Mouse (Mus musculus) heart, adult 2 months (tissue): Measurements from ENCODE around the gene 1810062G17Rik. TPM values are rescaled to one million over a fixed set of nuclear protein-coding genes. Genes with fewer than 3 reads are reported as not detected.

ENCODE experiments used
- DNase-seq, 2 experiments: peaks; one replicate each; pipeline ENCODE4 v3.0.0; 2021
- H3K27ac ChIP-seq: fragments of 200-600 bp; 2 replicates; pipeline ENCODE4 v1.8.1; 2022
- H3K27me3 ChIP-seq: fragments of 200-500 bp; 2 replicates; pipeline ENCODE4 v1.6.1; 2012; ENCODE audit warnings: mild to moderate bottlenecking, low read length, inconsistent platforms, mixed read lengths; ENCODE audit not compliant: control insufficient read depth, insufficient read depth
- H3K36me3 ChIP-seq: fragments of 200-500 bp; 2 replicates; pipeline ENCODE4 v1.6.1; 2012; ENCODE audit warnings: low read length, inconsistent platforms; ENCODE audit not compliant: control insufficient read depth, insufficient read depth
- H3K4me1 ChIP-seq: fragments of 200-500 bp; 2 replicates; pipeline ENCODE4 v1.6.1; 2011; ENCODE audit warnings: low read length; ENCODE audit not compliant: control insufficient read depth, insufficient read depth
- H3K4me3 ChIP-seq: fragments of 200-600 bp; 2 replicates; pipeline ENCODE4 v1.8.1; 2022
- H3K79me2 ChIP-seq: fragments of 200-500 bp; replicated peaks from 2 replicates; pipeline ENCODE4 v1.6.1; 2012; ENCODE audit warnings: mild to moderate bottlenecking, inconsistent platforms, low read length, moderate library complexity, mixed read lengths; ENCODE audit not compliant: control insufficient read depth, insufficient read depth
- H3K9ac ChIP-seq: fragments of 200-500 bp; 2 replicates; pipeline ENCODE4 v1.6.1; 2012; ENCODE audit warnings: low read depth, mild to moderate bottlenecking, control low read depth, inconsistent platforms, low read length, mixed read lengths
- CTCF ChIP-seq: fragments of 200-600 bp; IDR thresholded peaks from 2 replicates; pipeline ENCODE4 v1.8.1; 2022; ENCODE audit warnings: antibody characterized with exemption, mild to moderate bottlenecking, moderate library complexity
- EP300 ChIP-seq: fragments of 200-500 bp; IDR thresholded peaks from 2 replicates; pipeline ENCODE4 v1.6.1; 2011; ENCODE audit warnings: low read depth, low read length, control low read depth; ENCODE audit not compliant: insufficient read depth
- POLR2A ChIP-seq: fragments of 200-500 bp; IDR thresholded peaks from 2 replicates; pipeline ENCODE4 v1.6.1; 2011; ENCODE audit warnings: mild to moderate bottlenecking, low read depth, low read length, control low read depth; ENCODE audit not compliant: insufficient read depth
- WGBS: fragments of 180-500 bp; shearing (Covaris S2); methylation state at CpG from one replicate; pipeline ENCODE4 v1.1.7; 2018; 5-methylcytosine and 5-hydroxymethylcytosine counted together
- intact Hi-C: fragments of 180-260 bp; cut with DNase I; formaldehyde crosslinking; loops from one replicate; pipeline ENCODE4 v1.15.1; 2025
- microRNA-seq, 2 experiments: library from miRNA; unstranded; fragments of <30 nt; microRNA quantifications; one replicate each; pipeline ENCODE4 v1.2.0; 2021
- polyA plus RNA-seq: library from polyadenylated mRNA; depleted of rRNA; stranded (reverse); fragments of >200 nt; gene quantifications from 2 replicates; pipeline ENCODE4 v1.2.3, GENCODE M21; 2012; rRNA removed
- total RNA-seq, 2 experiments: library from RNA; stranded (reverse); gene quantifications; 2 replicates each; pipeline ENCODE4 v1.2.3; 2021

1810062G17Rik gene
- total and polyA plus RNA-seq, 3 experiments, result 0.96 TPM; not detected in 2

GRCm38 (mm10) chr3:36521073-36522060, 45.6 kb downstream of the 1810062G17Rik start, which contains the start of gene Gm11549:
Gm11549 (minus strand) TSS chr3:36521813.
- intact Hi-C loops, result no loop called here
- H3K9ac ChIP-seq, result no peak within 1 kb of the TSS
- H3K79me2 ChIP-seq, result no peaks in the 10 kb centered on the region
- WGBS, result 3% methylated on average over 51 of the region's 51 CpGs
- H3K36me3 ChIP-seq, result no peaks in the 10 kb centered on the region
- H3K27ac ChIP-seq, result no peak within 1 kb of the TSS
- H3K27me3 ChIP-seq, result peaks cover 3% of the 10 kb centered on the region; the same call in 1 of the 2 replicates
- TF ChIP-seq EP300, result no peak
- peak within 1 kb of the TSS; percentile 50 for H3K4me3 ChIP-seq
- H3K4me1 ChIP-seq, result 0 out of 2 replicates have a peak, but pooled peaks cover 1% of the 10 kb centered on the region
- peak; percentile 6 to 38 for DNase-seq

DNA sequence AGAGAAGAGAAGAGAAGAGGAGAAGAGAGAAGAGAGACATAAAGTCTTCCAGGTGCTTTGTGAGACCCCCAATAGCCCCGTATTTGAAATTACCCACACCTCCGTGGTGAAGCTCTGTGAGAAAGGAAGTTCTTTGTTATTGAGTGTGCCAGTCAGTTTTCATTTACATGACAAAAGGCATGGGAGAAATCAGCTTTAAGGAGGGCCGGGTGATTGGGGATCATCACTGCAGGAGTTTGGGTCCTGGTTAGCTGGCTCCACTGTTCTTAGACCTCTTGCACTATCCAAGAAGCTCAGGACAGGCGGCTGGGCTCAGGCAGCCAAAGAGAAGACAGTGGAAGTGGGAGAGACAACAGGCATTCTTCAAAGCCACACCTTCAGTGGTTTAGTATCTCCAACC, 46.4 kb downstream of the 1810062G17Rik start:
- WGBS, result 66% methylated on average over 4 of the region's 4 CpGs

DNA sequence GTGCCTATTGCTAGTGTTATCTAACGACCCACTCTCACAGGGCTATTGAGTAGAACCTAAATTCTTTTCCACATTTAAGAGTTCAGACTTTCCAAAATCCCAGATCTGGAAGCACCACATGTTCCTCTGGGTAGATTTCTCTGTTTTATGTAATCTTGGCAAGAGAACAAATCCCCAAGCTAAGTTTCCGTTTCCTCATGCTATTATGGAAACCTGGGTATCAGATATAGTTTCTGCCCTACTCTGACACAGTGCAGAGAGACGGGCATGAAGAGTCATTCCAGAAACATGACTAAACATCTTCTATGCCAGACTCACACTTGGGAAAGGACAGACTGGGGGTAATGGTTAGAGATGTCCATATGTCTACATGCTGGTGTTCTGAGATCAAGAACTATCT, 48.7 kb downstream of the 1810062G17Rik start:
- H3K79me2 ChIP-seq, result no peaks in the 10 kb centered on the region
- 0 out of 2 replicates have a peak, but pooled peaks cover 1% of the 10 kb centered on the region for H3K4me1 ChIP-seq
- intact Hi-C loops, result no loop called here
- H3K9ac ChIP-seq, result no peak overlapping the region
- H3K27ac ChIP-seq, result no peak overlapping the region
- no peak for TF ChIP-seq CTCF
- no peak for TF ChIP-seq EP300
- no peak for TF ChIP-seq POLR2A
- 38% methylated on average over 3 of the region's 3 CpGs for WGBS
- H3K36me3 ChIP-seq, result no peaks in the 10 kb centered on the region
- no peak for DNase-seq
- peaks cover 3% of the 10 kb centered on the region; the same call in 1 of the 2 replicates for H3K27me3 ChIP-seq
- no peak overlapping the region for H3K4me3 ChIP-seq

More for the DNA sequence above, 46.4 kb downstream of the 1810062G17Rik start:
- Histone ChIP-seq H3K36me3 (no peaks in the 10 kb centered on the region), H3K27me3 (peaks cover 3% of the 10 kb centered on the region; the same call in 1 of the 2 replicates), H3K4me3 (no peak overlapping the region), H3K9ac (no peak overlapping the region), H3K4me1 (0 out of 2 replicates have a peak, but pooled peaks cover 1% of the 10 kb centered on the region), H3K79me2 (no peaks in the 10 kb centered on the region), H3K27ac (no peak overlapping the region)
- intact Hi-C loops, result no loop called here
- TF ChIP-seq CTCF, result no peak
- no peak for TF ChIP-seq POLR2A
- TF ChIP-seq EP300, result no peak
- DNase-seq, result no peak

DNA sequence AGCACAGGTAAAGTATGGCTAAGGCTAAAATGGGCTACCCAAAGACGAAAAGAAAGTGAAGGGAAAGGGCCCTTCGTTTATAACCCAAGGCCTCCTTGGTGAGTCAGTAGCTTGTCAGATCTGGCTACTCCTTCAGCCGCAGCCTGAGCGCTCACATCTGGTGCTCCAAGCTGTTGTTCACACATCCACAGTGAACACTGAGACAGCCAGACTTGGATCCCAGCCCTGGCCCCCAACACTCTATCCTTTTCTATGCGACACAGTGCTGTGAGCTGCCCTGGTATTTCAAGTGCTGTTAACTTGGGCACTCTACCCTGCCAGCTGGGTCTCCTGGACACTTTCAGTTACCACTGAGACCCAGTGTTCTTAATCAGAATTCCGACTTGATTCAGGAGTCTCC, 54.6 kb downstream of the 1810062G17Rik start:
- intact Hi-C loops, result no loop called here
- no peak overlapping the region for H3K27ac ChIP-seq
- H3K36me3 ChIP-seq, result no peaks in the 10 kb centered on the region
- H3K4me3 ChIP-seq, result no peak overlapping the region
- peak; percentile 65 to 67 for DNase-seq
- no peak overlapping the region for H3K9ac ChIP-seq
- H3K4me1 ChIP-seq, result peaks cover 3% of the 10 kb centered on the region
- no peaks in the 10 kb centered on the region for H3K79me2 ChIP-seq
- no peaks in the 10 kb centered on the region for H3K27me3 ChIP-seq
- TF ChIP-seq EP300 (0 out of 2 replicates have a peak, but pooled peaks have one; percentile 15), CTCF (no peak)
- 58% methylated on average over 6 of the region's 6 CpGs for WGBS

DNA sequence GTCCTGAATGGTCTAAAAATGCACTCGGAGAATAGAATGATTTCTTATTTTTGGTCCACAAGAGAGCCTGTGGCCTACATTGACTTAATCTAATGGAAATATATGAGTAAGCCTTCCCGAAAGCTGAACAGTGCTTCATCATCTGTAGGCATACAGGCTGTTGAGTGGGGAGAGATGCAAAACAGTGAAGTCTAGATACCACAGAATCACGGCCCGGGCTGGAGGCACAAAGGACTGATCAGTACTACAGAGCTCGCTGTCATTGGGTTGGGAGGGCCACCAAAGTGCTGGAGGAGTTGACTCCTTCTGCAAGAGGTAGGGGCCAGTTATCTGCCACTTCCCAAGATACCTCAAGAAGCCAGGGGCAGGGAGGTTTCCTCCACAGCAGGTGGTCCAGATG, 55.0 kb downstream of the 1810062G17Rik start:
- WGBS, result 60% methylated on average over 5 of the region's 5 CpGs
- Histone ChIP-seq H3K27me3 (no peaks in the 10 kb centered on the region), H3K79me2 (no peaks in the 10 kb centered on the region), H3K4me3 (no peak overlapping the region), H3K36me3 (no peaks in the 10 kb centered on the region), H3K27ac (no peak overlapping the region), H3K9ac (no peak overlapping the region), H3K4me1 (peaks cover 3% of the 10 kb centered on the region)
- no peak for TF ChIP-seq POLR2A
- no peak for TF ChIP-seq EP300
- TF ChIP-seq CTCF, result no peak
- intact Hi-C loops, result no loop called here
- no peak for DNase-seq

- no peak overlapping the region for H3K27ac ChIP-seq
- no peak overlapping the region for H3K4me3 ChIP-seq
- no peaks in the 10 kb centered on the region for H3K36me3 ChIP-seq
- H3K9ac ChIP-seq, result no peak overlapping the region
- H3K4me1 ChIP-seq, result peaks cover 3% of the 10 kb centered on the region
- H3K79me2 ChIP-seq, result no peaks in the 10 kb centered on the region
- 58% methylated on average over 2 of the region's 2 CpGs for WGBS
- DNase-seq, result no peak
- H3K27me3 ChIP-seq, result no peaks in the 10 kb centered on the region
- intact Hi-C loops, result no loop called here
- TF ChIP-seq EP300 (no peak), POLR2A (no peak), CTCF (no peak)
Measured at GRCm38 (mm10) chr3:36531242-36531641, 55.5 kb downstream of the 1810062G17Rik start.

Small RNAs within 50 kb of the gene (microRNA-seq; reads per million reads assigned to microRNA genes)
- gene Mir7009, result 0.39 to 0.56 reads per million in 2 experiments

Other genes starting within 250 kb of the 1810062G17Rik start
- gene Anxa5, start within 50 bp of the 1810062G17Rik start, total RNA-seq, result 100 to 1,000 TPM; 119 to 131 TPM
- gene Anxa5, start within 50 bp of the 1810062G17Rik start, polyA plus RNA-seq, result 202 and 223 TPM in 2 replicates
- not detected for gene Gm11549, start 45.9 kb downstream of the 1810062G17Rik start, total RNA-seq
- not detected in 2 replicates for gene Gm11549, start 45.9 kb downstream of the 1810062G17Rik start, polyA plus RNA-seq
- gene Exosc9, start 76.7 kb downstream of the 1810062G17Rik start, total RNA-seq, result 10 to 100 TPM; 15.6 to 16.4 TPM
- 8.2 and 16.1 TPM in 2 replicates for gene Exosc9, start 76.7 kb downstream of the 1810062G17Rik start, polyA plus RNA-seq
- under 1 TPM; 0.63 to 0.66 TPM for gene Ccna2, start 96.2 kb downstream of the 1810062G17Rik start, total RNA-seq
- gene Ccna2, start 96.2 kb downstream of the 1810062G17Rik start, polyA plus RNA-seq, result 0.74 and 1.1 TPM in 2 replicates
- gene Bbs7, start 137.5 kb downstream of the 1810062G17Rik start, total RNA-seq, result 1 to 10 TPM; 4.9 to 6.8 TPM
- 1.6 and 3.9 TPM in 2 replicates for gene Bbs7, start 137.5 kb downstream of the 1810062G17Rik start, polyA plus RNA-seq
- gene Trpc3, start 214.2 kb downstream of the 1810062G17Rik start, total RNA-seq, result 1 to 10 TPM; 5.9 to 7.5 TPM
- gene Trpc3, start 214.2 kb downstream of the 1810062G17Rik start, polyA plus RNA-seq, result 5.1 and 9.7 TPM in 2 replicates